Mouse (Mus musculus): Measurements from ENCODE around the gene Pygm.

Pygm gene

GRCm38 (mm10) chr19:6351431-6352106 is 32.6 kb upstream of the Pygm start:
- no peak for DNase-seq (ENCODE audit: low read depth in 2 of 2, low spot score in 2 of 2)

- DNase-seq (ENCODE audit: low read depth in 2 of 2, low spot score in 2 of 2): no peak
Measured at GRCm38 (mm10) chr19:6352107-6352505, 32.1 kb upstream of the Pygm start.

- no peak for DNase-seq (ENCODE audit: low read depth in 2 of 2, low spot score in 2 of 2)
Measured at GRCm38 (mm10) chr19:6354030-6354429, 30.2 kb upstream of the Pygm start.

- DNase-seq (ENCODE audit: low read depth in 2 of 2, low spot score in 2 of 2): no peak
Measured at GRCm38 (mm10) chr19:6361291-6361690, 22.9 kb upstream of the Pygm start.

- no peak for DNase-seq (ENCODE audit: low read depth in 2 of 2, low spot score in 2 of 2)
Measured at GRCm38 (mm10) chr19:6363091-6363410, 21.1 kb upstream of the Pygm start.

GRCm38 (mm10) chr19:6363411-6364240 is 20.6 kb upstream of the Pygm start, which contains the start of gene Sf1:
Gene Sf1, plus strand, starts transcription at chr19:6363690.
- peak; percentile 100 for DNase-seq (ENCODE audit: low read depth in 2 of 2, low spot score in 2 of 2)

- peak; percentile 82 to 88 for DNase-seq (ENCODE audit: low read depth in 2 of 2, low spot score in 2 of 2)
Measured at GRCm38 (mm10) chr19:6364317-6364725, 19.9 kb upstream of the Pygm start.

GRCm38 (mm10) chr19:6364842-6365241 is 19.4 kb upstream of the Pygm start:
- DNase-seq (ENCODE audit: low read depth in 2 of 2, low spot score in 2 of 2): no peak

GRCm38 (mm10) chr19:6370175-6370574 is 14.0 kb upstream of the Pygm start:
- DNase-seq (ENCODE audit: low read depth in 2 of 2, low spot score in 2 of 2): no peak

GRCm38 (mm10) chr19:6372433-6372832 is 11.8 kb upstream of the Pygm start:
- DNase-seq (ENCODE audit: low read depth in 2 of 2, low spot score in 2 of 2): no peak

GRCm38 (mm10) chr19:6373539-6374400 is 10.4 kb upstream of the Pygm start:
- DNase-seq (ENCODE audit: low read depth in 2 of 2, low spot score in 2 of 2): peak; percentile 79 to 86

- DNase-seq (ENCODE audit: low read depth in 2 of 2, low spot score in 2 of 2): no peak
Measured at GRCm38 (mm10) chr19:6374571-6374970, 9.6 kb upstream of the Pygm start.

- DNase-seq (ENCODE audit: low read depth in 2 of 2, low spot score in 2 of 2): no peak
Measured at GRCm38 (mm10) chr19:6375423-6376254, 8.6 kb upstream of the Pygm start.

- DNase-seq (ENCODE audit: low read depth in 2 of 2, low spot score in 2 of 2): peak in 1 of 2 experiments; percentile 46
Measured at GRCm38 (mm10) chr19:6376255-6376564, 8.0 kb upstream of the Pygm start.

GRCm38 (mm10) chr19:6376643-6377042 is 7.6 kb upstream of the Pygm start:
- DNase-seq (ENCODE audit: low read depth in 2 of 2, low spot score in 2 of 2): no peak

- DNase-seq (ENCODE audit: low read depth in 2 of 2, low spot score in 2 of 2): no peak
Measured at GRCm38 (mm10) chr19:6377327-6378040, 6.7 kb upstream of the Pygm start.

GRCm38 (mm10) chr19:6380411-6381166 is 3.6 kb upstream of the Pygm start:
- DNase-seq (ENCODE audit: low read depth in 2 of 2, low spot score in 2 of 2): no peak

GRCm38 (mm10) chr19:6381238-6381637 is 3.0 kb upstream of the Pygm start:
- DNase-seq (ENCODE audit: low read depth in 2 of 2, low spot score in 2 of 2): no peak

- no peak for DNase-seq (ENCODE audit: low read depth in 2 of 2, low spot score in 2 of 2)
Measured at GRCm38 (mm10) chr19:6382323-6382924, 1.8 kb upstream of the Pygm start.
